Mouse (Mus musculus) CD4-positive naive resting alpha-beta T cell, adult 76 days (primary cell): ENCODE measurements around the gene Adh5. TPM values are rescaled to one million over a fixed set of nuclear protein-coding genes. Genes with fewer than 3 reads are reported as not detected.

Experiments
- total RNA-seq: library from RNA; stranded (reverse); gene quantifications from one replicate; pipeline ENCODE4 v1.2.4, GENCODE M21; 2023

The Adh5 gene
- 73.0 TPM for total RNA-seq

GRCm38 (mm10) chr3:138442612-138443464 is at the start of gene Adh5:
TSS of gene Adh5 (plus strand) at chr3:138443093.

DNA sequence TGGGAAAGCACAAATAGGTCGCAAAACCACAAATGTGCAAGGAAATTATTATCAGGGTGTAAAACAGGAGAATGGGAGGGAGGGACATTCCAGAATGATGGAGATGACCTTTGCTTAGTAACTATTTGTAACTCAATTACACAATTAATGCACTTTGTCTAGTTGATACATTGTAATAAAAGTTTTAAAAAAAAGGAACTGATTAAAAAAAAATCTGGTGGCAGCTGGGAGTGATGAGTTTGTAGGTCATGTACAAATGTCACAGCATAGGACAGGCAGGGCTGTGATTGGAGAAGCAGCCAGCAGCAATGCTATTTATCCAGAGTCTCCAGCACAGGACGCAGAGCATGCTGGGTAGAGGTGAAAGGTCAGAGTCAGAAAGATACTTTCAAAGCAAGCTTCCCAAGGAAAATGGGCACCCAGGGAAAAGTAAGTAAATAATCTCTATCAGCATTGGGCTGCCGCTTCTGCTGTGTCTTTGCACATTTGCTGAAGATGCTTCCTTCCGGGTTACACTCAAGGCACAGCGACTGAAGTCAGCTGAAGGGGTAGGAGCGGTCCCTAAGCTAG is 27.7 kb upstream of the Adh5 start, which contains the start of gene Adh4:
Gene Adh4, plus strand, starts transcription at position 346 of the 570 bp plus-strand sequence.

GRCm38 (mm10) chr3:138489327-138490033 is 46.6 kb downstream of the Adh5 start, which contains the start of gene Metap1:
TSS of gene Metap1 (minus strand) at chr3:138489515.

Other genes starting within 250 kb of the Adh5 start
- gene 4930579F01Rik, start 249.3 kb upstream of the Adh5 start, total RNA-seq: not detected
- not detected for gene Adh7, start 225.3 kb upstream of the Adh5 start, total RNA-seq
- gene Adh1, start 182.1 kb upstream of the Adh5 start, total RNA-seq: 8.4 TPM
- gene Adh6a, start 129.8 kb upstream of the Adh5 start, total RNA-seq: not detected
- not detected for gene Adh6b, start 101.3 kb upstream of the Adh5 start, total RNA-seq
- gene Adh4, start 27.6 kb upstream of the Adh5 start, total RNA-seq: not detected
- gene Metap1, start 46.4 kb downstream of the Adh5 start, total RNA-seq: 50.6 TPM
- gene Eif4e, start 83.1 kb downstream of the Adh5 start, total RNA-seq: 70.9 TPM